Mouse (Mus musculus): ENCODE data around the gene Rpl12.

DNA sequence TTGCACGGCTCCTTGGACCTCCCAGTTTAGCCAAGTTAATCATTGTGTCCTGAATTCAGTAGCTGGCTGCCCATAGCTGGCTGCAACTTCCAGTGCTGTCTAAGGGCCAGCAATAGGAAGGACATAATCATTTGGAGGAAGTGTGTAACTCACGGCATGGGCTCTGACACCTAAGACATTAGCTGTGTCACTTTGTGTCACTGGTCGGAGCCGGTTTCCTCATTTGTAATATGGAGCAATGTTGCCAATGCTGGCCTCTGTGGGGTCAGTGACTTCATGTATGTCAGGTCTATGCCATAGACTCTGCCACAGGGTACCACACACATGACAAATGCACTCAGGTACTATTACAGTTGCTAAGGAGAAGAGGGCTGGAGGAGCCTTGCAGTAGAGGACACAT lies 1.1 kb upstream of the Rpl12 start:
- TF ChIP-seq GATA1 (IDR thresholded peaks at IDR 0.05; ENCODE audit: borderline replicate concordance, low read length) (no peak), FLI1 (IDR thresholded peaks at IDR 0.05; ENCODE audit: low read length) (no peak)

Measured in megakaryocyte, embryonic 14.5 days (primary cell).